In genomic region chr1:176986275-176986674, GRCm38 (mm10) we compare ENCODE assay signal across 14 mouse cellular contexts.
DNase-seq lines count a peak whose midpoint lies in the region; ATAC-seq and TF ChIP-seq lines count a peak whose summit lies in the region.
"Had no signal": no experiment of that assay in that cellular context is flagged by ENCODE, and none has a peak within 500 bp of the region (broad histone marks: within the 10 kb centered on the region; RNA-seq: fewer than 3 reads in every experiment).

No protein-coding gene starts in this region.

- DNase-seq in forebrain, embryonic 10.5 days (ENCODE audit: extremely low spot score, low spot score) = no peak
- DNase-seq in forebrain, embryonic 11.5 days (ENCODE audit: low spot score) = no peak
- DNase-seq in lung, postnatal 0 days (ENCODE audit: low spot score) = no peak
- no peak for DNase-seq in lung, adult 18-20 months
- DNase-seq in induced T-regulatory cell, adult 2 months (ENCODE audit: low read depth) = peak; percentile 41
- no peak for DNase-seq in testis, postnatal 10 days (ENCODE audit: low spot score)
- DNase-seq in right cerebral cortex, adult 2 months (ENCODE audit: low spot score in 2 of 2) = no peak
- DNase-seq: gastrocnemius, postnatal 14 days; kidney, adult 18-20 months; midbrain, embryonic 14.5 days; right cerebral cortex, postnatal 25 days had no signal

- no peaks in the 10 kb centered on the region for H3K36me3 ChIP-seq in forebrain, embryonic 10.5 days (replicated peaks)
- no peaks in the 10 kb centered on the region for H3K36me3 ChIP-seq in forebrain, embryonic 11.5 days (ENCODE audit: control insufficient read depth, insufficient read depth, low read length)
- no peaks in the 10 kb centered on the region for H3K36me3 ChIP-seq in lung, postnatal 0 days (ENCODE audit: insufficient read depth, low read length)
- H3K36me3 ChIP-seq: liver, embryonic 15.5 days; neural tube, embryonic 15.5 days had no signal

- WGBS in forebrain, embryonic 10.5 days = 60% methylated on average over 6 of the region's 6 CpGs
- 71% methylated on average over 6 of the region's 6 CpGs for whole genome bisulfite sequencing in forebrain, embryonic 11.5 days
- WGBS in lung, postnatal 0 days = 33% methylated on average over 6 of the region's 6 CpGs

- H3K27me3 ChIP-seq in forebrain, embryonic 10.5 days (ENCODE audit: poor library complexity, severe bottlenecking) = no peaks in the 10 kb centered on the region
- H3K27me3 ChIP-seq in forebrain, embryonic 11.5 days (ENCODE audit: control insufficient read depth, insufficient read depth, low read length) = no peaks in the 10 kb centered on the region
- H3K27me3 ChIP-seq in lung, postnatal 0 days (replicated peaks; ENCODE audit: insufficient read depth, low read length) = no peaks in the 10 kb centered on the region
- H3K27me3 ChIP-seq: liver, embryonic 15.5 days; neural tube, embryonic 15.5 days had no signal

- 0 out of 2 replicates have a peak overlapping the region, but pooled peaks have one; percentile 8 for H3K27ac ChIP-seq in forebrain, embryonic 10.5 days
- no peak overlapping the region for H3K27ac ChIP-seq in forebrain, embryonic 11.5 days (ENCODE audit: low read depth, low read length)
- no peak overlapping the region for H3K27ac ChIP-seq in lung, postnatal 0 days (ENCODE audit: low read length)
- H3K27ac ChIP-seq: liver, embryonic 15.5 days; neural tube, embryonic 15.5 days had no signal

- no peak overlapping the region for H3K4me3 ChIP-seq in forebrain, embryonic 10.5 days
- no peak overlapping the region for H3K4me3 ChIP-seq in forebrain, embryonic 11.5 days (ENCODE audit: low read depth, low read length)
- no peak overlapping the region for H3K4me3 ChIP-seq in lung, postnatal 0 days (ENCODE audit: low read depth, low read length)
- H3K4me3 ChIP-seq: liver, embryonic 15.5 days; neural tube, embryonic 15.5 days had no signal

- no peaks in the 10 kb centered on the region for H3K9me3 ChIP-seq in forebrain, embryonic 10.5 days
- no peaks in the 10 kb centered on the region for H3K9me3 ChIP-seq in forebrain, embryonic 11.5 days (ENCODE audit: control insufficient read depth, low read length)
- H3K9me3 ChIP-seq in lung, postnatal 0 days (ENCODE audit: low read length) = no peaks in the 10 kb centered on the region
- H3K9me3 ChIP-seq: liver, embryonic 15.5 days; neural tube, embryonic 15.5 days had no signal

- ATAC-seq in forebrain, embryonic 11.5 days (replicated peaks; ENCODE audit: low FRiP score) = no peak
- ATAC-seq in lung, postnatal 0 days = peak; percentile 33; the same call in 1 of the 2 replicates
- ATAC-seq in CD4-positive, CD25-positive, alpha-beta regulatory T cell, adult 4 months = peak; percentile 83

- no peak overlapping the region for H3K9ac ChIP-seq in forebrain, embryonic 11.5 days (ENCODE audit: low read length)
- no peak overlapping the region for H3K9ac ChIP-seq in lung, postnatal 0 days (replicated peaks; ENCODE audit: low read depth)
- H3K9ac ChIP-seq: liver, embryonic 15.5 days; neural tube, embryonic 15.5 days had no signal

- TF ChIP-seq CTCF in lung, postnatal 0 days (IDR thresholded peaks at IDR 0.05) = no peak

- H3K4me2 ChIP-seq in forebrain, embryonic 11.5 days (ENCODE audit: low read depth, low read length, severe bottlenecking) = no peak overlapping the region
- no peak overlapping the region for H3K4me2 ChIP-seq in lung, postnatal 0 days (replicated peaks; ENCODE audit: low read depth, low read length)
- H3K4me2 ChIP-seq: liver, embryonic 15.5 days; neural tube, embryonic 15.5 days had no signal

- peaks cover 57% of the 10 kb centered on the region for H3K4me1 ChIP-seq in forebrain, embryonic 10.5 days
- peaks cover 7% of the 10 kb centered on the region; the same call in 1 of the 2 replicates for H3K4me1 ChIP-seq in forebrain, embryonic 11.5 days (replicated peaks; ENCODE audit: control insufficient read depth, insufficient read depth, low read length)
- peaks cover 4% of the 10 kb centered on the region; the same call in 1 of the 2 replicates for H3K4me1 ChIP-seq in lung, postnatal 0 days (ENCODE audit: insufficient read depth, low read depth, low read length)

- TF ChIP-seq EP300 in lung, postnatal 0 days (IDR thresholded peaks at IDR 0.05) = no peak
